Mouse (Mus musculus) cerebellum, adult 2 months (tissue): Measurements from ENCODE around the gene Mgea5.

Experiments used
- CTCF ChIP-seq: fragments of 200-500 bp; IDR thresholded peaks from 2 replicates; pipeline ENCODE4 v1.5.1; 2011; ENCODE audit warnings: low read depth, mild to moderate bottlenecking, control low read depth, low read length, moderate library complexity, borderline replicate concordance; ENCODE audit not compliant: insufficient read depth
- POLR2A ChIP-seq: fragments of 200-500 bp; IDR thresholded peaks from 2 replicates; pipeline ENCODE4 v1.6.1; 2011; ENCODE audit warnings: low read length, control low read depth, borderline replicate concordance; ENCODE audit not compliant: insufficient read depth

- TF ChIP-seq CTCF (no peak), POLR2A (no peak)
These were observed 42.5 kb upstream of the Mgea5 start for GRCm38 (mm10) chr19:45826146-45826545.
